Mouse (Mus musculus) megakaryocyte progenitor cell, adult 5-6 weeks (primary cell): Measurements from ENCODE around the gene Zcwpw1. TPM values are rescaled to one million over a fixed set of nuclear protein-coding genes. Genes with fewer than 3 reads are reported as not detected.
A peak's percentile ranks its signal among the peaks of the same experiment; 100 is the strongest.
"Not testable (repeated sequence)": the region's sequence is repeated elsewhere in the genome, so short reads cannot be mapped to it uniquely, and the experiment has no call there.

Experiments
- ATAC-seq: replicated peaks from 2 replicates; pipeline ENCODE4 v1.8.0; 2016; ENCODE audit warnings: mild to moderate bottlenecking, moderate TSS enrichment, inconsistent platforms; ENCODE audit not compliant: poor library complexity
- total RNA-seq, 2 experiments: library from RNA; stranded (forward) in 1 of 2; stranded (reverse) in 1 of 2; fragments of 157-497, 149-512 nt in 1 of 2; fragments of 200-1000 nt in 1 of 2; gene quantifications; 2 replicates each; pipeline versions ENCODE4 v1.2.3 to v1.2.4; 2015 to 2017

The Zcwpw1 gene
- total RNA-seq, 2 experiments from 2014 or later, result 6.2 to 10.5 TPM

DNA sequence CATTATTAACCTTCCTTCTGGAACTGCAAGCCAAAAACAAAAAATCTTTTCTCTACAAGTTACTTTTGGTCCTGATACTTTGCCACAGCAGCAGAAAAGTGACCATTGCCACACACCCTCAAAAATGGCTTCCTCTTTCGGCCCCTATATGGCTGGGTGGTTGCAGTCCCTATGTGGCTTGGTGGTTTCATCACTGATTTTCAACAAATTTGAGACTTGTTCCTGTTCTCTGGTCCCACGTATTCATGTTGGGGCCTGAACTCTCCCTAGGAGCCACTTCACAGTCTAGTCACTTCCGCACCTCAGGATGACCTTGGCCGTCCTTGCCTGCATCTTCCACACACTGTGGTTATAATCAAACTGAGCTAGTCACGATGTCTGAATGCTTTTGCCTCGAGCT is 41.1 kb downstream of the Zcwpw1 start:
- peak; percentile 76 for ATAC-seq

DNA sequence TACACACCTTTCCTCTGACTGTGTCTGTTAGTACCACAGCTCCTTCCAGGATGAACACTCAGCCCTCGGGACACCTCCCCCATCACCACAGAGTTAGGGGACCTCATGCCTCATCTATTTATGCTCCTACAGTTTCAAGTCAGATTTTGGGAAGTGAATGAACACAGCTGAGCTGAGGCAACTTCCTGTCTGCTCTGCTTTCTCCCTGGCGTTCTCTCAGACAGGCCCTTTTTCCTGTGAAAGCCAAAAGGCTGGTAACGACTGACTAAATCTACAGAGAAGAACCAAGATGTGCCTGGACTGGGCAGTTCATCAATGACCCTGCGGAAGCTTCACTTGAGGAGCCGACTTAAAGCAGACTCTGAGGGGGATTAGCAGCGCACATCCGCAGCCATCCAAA is 42.6 kb downstream of the Zcwpw1 start:
- peak; percentile 47 for ATAC-seq

DNA sequence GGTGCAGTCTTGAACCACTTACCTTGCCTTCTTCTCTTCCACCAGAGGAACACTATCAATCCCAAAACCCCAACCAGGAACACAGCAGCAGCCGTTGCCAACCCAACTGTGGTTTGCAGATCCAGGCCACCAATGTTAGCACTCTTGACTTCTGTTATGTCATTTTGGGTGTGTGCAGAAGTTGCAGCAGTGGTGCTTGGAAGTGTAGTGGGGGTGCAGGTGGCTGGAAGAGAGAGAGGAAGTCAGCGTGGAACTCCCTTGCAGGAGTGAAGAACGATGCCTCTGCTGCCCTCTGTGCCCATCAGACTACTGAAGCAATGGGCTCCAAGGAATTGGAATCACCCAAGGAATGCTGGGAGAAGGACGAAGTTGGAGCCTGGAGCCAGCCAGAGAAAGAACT is 43.5 kb downstream of the Zcwpw1 start:
- peak; percentile 40 for ATAC-seq

DNA sequence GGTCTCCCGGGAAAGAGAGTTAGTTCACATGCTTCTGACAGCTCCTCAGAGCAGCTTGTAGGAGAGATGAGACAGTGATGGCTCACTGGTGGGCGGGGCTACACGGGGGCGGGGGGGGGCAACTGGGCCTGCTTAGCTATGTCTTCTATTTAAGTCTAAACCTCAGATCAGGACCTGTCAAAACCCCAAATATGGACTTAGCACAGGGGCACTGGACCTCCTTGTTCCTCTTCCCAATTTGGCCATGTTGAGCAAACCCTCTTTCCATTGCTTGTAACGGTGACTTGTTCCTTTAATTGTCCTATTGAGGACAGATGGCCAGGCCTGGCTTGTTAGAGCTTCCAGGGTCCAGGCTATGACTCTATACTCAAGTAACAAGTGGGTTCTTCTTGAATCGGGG is 43.9 kb downstream of the Zcwpw1 start:
- peak; percentile 18; the same call in 1 of the 2 replicates for ATAC-seq

DNA sequence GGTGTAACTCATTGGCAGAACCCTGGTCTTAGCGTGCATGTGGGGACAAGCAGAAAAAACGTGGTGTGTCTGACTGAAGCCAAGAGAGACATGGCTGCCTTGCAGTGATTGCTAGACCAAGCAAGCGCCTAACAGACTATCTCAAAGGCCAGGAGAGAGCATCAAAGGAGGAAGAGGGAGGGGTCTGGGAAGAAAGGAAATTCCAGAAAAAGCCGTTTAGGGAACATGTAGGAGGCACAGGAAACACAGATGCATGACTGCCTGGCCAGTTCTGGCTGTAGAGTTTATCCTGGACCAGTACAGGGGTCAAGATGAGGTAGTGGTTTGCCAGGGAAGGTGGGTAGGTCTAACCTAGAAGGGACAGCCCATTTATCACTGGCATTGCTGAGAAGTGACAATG is 45.9 kb downstream of the Zcwpw1 start:
- no peak for ATAC-seq

DNA sequence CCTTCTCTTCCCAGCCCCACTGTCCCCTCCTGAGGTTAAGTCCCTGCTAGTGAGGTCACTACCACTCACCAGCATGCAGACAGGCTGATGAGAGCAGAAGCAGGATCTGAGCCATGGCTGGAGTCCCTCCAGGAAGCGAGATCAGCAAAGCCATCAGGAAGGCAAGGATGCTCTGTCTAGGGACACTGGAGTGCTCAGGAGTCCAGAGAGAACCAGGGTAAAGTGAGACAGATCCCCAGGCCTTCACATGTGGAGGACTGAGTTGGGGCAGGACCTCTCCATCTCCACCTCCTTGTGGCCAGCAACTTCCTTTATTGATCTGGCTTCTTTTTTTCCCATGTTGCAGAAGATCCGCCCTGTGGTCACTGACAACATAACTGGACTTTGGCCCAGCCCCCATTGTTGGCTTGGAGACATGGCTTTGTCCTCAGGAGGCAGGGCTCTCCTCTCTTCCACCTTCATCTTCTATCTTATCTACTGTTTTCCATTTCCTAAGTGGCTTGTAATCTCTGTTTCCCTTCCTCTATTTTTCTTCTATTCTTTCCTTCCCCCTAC is 48.4 kb downstream of the Zcwpw1 start, which contains the start of gene Pilra:
TSS of gene Pilra (minus strand) at position 316 of the 555 bp plus-strand sequence.
- ATAC-seq, result peak; percentile 74

DNA sequence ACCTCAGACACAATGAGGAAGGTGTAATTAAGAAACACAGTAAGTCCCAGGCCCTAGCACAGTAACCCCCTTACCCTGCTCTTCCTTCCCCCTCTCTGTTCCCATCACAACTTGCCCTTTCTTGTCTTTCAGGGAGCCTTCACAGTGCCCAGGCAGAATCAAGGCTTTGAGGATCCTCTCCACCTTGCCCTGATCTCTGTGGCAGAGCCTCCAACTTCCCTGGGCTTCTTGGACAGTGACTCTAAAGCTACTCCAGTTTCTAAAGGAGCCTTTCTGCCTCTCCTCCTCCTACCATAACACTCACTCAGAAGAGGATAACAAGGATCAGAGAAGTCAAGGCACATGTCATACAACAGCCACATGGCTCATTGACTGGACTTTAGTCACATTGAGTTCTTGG is 49.0 kb downstream of the Zcwpw1 start:
- no peak for ATAC-seq

DNA sequence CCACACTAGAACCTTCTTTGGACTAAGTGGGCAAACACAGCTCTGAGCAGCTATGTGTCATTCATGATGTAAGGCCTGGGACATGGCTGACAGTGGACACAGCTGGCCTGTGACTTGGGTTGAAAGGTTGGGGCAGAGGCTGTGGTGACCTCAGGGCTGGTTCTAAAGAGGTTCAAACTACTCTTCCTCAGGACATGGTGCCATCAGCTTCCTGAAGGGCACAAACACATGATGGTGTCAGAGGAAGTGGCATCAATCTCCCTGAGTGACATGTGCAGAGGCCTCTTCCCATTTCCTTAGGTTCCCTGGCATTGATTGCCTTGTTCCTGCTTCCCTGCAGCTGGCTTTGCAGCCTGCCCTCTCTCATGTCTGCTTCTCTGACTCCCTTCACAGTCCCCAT is 49.5 kb downstream of the Zcwpw1 start:
- ATAC-seq, result peak; percentile 52; the same call in 1 of the 2 replicates

DNA sequence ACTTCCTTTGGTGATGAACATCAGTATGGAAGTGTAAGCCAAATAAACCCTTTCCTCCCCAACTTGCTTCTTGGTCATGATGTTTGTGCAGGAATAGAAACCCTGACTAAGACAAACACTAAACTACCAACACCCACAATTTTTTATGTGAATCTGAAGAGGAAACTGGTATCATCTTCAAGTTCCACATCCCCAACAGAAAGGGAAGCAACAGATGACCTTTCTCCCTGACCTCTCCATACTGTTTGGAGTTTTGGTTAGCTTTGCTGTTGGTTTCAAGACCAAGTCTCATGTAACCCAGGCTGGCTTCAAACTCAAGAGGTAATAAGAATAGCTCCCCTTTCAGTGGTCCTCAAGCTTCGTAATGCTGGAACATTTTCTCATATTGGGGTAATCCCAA is 62.7 kb downstream of the Zcwpw1 start:
- ATAC-seq, result not testable (repeated sequence)

DNA sequence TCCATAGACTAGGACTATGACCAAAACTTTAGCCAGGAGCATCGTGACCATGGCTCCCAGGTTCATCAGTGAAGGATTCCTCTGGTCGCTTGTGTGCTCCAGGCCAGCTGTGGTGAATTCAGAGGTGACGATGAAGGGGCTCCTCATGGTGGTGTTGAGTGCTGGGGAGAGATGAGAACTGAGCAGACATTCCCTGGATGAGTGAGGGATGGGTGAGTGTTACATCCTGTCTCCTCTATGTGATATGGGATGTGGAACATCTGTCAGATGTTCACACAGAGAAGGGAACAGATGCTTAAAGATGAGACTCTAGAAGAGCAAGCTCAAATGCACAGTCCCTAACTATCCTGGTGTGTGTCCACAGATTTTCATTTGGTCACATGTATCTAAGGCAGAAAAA is 67.3 kb downstream of the Zcwpw1 start:
- not testable (repeated sequence) for ATAC-seq

DNA sequence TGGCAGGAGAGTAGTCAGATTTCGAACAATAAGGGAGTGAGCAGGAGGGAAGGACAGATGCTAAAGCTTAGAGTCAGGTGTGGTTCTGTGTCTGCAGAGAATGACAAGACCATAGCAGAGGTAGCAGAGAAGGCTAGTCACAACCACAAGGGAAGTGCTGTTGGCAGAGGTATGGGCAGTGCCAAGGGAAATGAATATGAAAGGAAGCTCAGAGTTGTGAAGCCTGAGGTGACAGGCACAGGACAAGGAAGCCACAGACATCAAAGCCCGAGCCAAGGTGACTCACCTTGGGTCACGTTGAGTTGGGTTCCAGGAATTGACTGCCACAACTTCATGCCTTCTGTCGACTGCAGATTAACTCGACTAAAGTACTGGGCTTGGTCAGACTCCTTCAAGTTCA is 69.3 kb downstream of the Zcwpw1 start:
- ATAC-seq, result peak; percentile 47

DNA sequence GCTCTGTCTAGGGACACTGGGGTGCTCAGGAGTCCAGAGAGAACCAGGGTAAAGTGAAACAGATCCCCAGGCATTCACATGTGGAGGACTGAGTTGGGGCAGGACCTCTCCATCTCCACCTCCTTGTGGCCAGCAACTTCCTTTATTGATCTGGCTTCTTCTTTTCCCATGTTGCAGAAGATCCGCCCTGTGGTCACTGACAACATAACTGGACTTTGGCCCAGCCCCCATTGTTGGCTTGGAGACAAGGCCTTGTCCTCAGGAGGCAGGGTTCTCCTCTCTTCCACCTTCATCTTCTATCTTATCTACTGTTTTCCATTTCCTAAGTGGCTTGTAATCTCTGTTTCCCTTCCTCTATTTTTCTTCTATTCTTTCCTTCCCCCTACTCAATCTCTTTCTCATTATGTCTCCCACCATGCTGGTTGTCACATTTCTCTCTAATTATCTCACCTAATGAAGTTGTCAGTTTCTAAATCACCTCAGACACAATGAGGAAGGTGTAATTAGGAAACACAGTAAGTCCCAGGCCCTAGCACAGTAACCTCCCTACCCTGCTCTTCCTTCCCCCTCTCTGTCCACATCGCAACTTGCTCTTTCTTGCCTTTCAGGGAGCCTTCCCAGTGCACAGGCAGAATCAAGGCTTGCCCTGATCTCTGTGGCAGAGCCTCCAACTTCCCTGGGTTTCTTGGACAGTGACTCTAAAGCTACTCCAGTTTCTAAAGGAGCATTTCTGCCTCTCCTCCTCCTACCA is 70.5 kb downstream of the Zcwpw1 start, which contains the start of gene Pilrb1:
TSS of gene Pilrb1 (minus strand) at position 147 of the 751 bp plus-strand sequence.
- ATAC-seq, result peak; percentile 78

DNA sequence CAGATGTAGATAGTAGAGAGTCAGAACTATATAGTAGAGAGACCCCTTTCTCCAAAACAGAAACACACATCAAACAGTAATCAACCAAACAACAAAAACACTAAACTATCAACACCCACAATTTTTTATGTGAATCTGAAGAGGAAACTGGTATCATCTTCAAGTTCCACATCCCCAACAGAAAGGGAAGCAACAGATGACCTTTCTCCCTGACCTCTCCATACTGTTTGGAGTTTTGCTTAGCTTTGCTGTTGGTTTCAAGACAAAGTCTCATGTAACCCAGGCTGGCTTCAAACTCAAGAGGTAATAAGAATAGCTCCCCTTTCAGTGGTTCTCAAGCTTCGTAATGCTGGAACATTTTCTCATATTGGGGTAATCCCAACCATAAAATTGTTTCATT is 76.4 kb downstream of the Zcwpw1 start:
- ATAC-seq, result not testable (repeated sequence)

DNA sequence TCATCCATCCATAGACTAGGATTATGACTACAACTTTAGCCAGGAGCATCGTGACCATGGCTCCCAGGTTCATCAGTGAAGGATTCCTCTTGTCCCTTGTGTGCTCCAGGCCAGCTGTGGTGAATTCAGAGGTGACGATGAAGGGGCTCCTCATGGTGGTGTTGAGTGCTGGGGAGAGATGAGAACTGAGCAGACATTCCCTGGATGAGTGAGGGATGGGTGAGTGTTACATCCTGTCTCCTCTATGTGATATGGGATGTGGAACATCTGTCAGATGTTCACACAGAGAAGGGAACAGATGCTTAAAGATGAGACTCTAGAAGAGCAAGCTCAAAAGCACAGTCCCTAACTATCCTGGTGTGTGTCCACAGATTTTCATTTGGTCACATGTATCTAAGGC is 81.0 kb downstream of the Zcwpw1 start:
- not testable (repeated sequence) for ATAC-seq

DNA sequence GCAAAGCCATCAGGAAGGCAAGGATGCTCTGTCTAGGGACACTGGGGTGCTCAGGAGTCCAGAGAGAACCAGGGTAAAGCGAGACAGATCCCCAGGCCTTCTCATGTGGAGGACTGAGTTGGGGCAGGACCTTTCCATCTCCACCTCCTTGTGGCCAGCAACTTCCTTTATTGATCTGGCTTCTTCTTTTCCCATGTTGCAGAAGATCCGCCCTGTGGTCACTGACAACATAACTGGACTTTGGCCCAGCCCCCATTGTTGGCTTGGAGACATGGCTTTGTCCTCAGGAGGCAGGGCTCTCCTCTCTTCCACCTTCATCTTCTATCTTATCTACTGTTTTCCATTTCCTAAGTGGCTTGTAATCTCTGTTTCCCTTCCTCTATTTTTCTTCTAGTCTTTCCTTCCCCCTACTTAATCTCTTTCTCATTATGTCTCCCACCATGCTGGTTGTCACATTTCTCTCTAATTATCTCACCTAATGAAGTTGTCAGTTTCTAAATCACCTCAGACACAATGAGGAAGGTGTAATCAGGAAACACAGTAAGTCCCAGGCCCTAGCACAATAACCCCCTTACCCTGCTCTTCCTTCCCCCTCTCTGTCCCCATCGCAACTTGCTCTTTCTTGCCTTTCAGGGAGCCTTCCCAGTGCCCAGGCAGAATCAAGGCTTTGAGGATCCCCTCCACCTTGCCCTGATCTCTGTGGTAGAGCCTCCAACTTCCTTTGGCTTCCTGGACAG is 84.2 kb downstream of the Zcwpw1 start, which contains the start of gene Pilrb2:
TSS of gene Pilrb2 (minus strand) at position 172 of the 737 bp plus-strand sequence.
- peak; percentile 78 for ATAC-seq

Other genes starting within 250 kb of the Zcwpw1 start
- gene Actl6b, start 234.3 kb upstream of the Zcwpw1 start, total RNA-seq (2015), result not detected in 2 replicates
- gene Actl6b, start 234.3 kb upstream of the Zcwpw1 start, total RNA-seq (2017), result not detected in 2 replicates
- 14.1 and 20.7 TPM in 2 replicates for gene Tfr2, start 218.0 kb upstream of the Zcwpw1 start, total RNA-seq (2015)
- 13.2 and 23.4 TPM in 2 replicates for gene Tfr2, start 218.0 kb upstream of the Zcwpw1 start, total RNA-seq (2017)
- gene Mospd3, start 186.7 kb upstream of the Zcwpw1 start, total RNA-seq (2015), result 95.4 and 97.5 TPM in 2 replicates
- 3.6 and 5.5 TPM in 2 replicates for gene Mospd3, start 186.7 kb upstream of the Zcwpw1 start, total RNA-seq (2017)
- gene Pcolce, start 174.0 kb upstream of the Zcwpw1 start, total RNA-seq (2015), result not detected in 2 replicates
- gene Pcolce, start 174.0 kb upstream of the Zcwpw1 start, total RNA-seq (2017), result not detected in 2 replicates
- gene Fbxo24, start 158.8 kb upstream of the Zcwpw1 start, total RNA-seq (2015), result not detected in 2 replicates
- gene Fbxo24, start 158.8 kb upstream of the Zcwpw1 start, total RNA-seq (2017), result 0.21 TPM in 1 of 2 replicates, not detected in the other
- 37.8 and 38.0 TPM in 2 replicates for gene Lrch4, start 158.7 kb upstream of the Zcwpw1 start, total RNA-seq (2015)
- gene Lrch4, start 158.7 kb upstream of the Zcwpw1 start, total RNA-seq (2017), result 27.3 and 29.5 TPM in 2 replicates
- gene Gm20605, start 158.6 kb upstream of the Zcwpw1 start, total RNA-seq (2015), result 5.5 and 8.3 TPM in 2 replicates
- 4.3 and 8.0 TPM in 2 replicates for gene Gm20605, start 158.6 kb upstream of the Zcwpw1 start, total RNA-seq (2017)
- 24.9 and 29.5 TPM in 2 replicates for gene Sap25, start 146.5 kb upstream of the Zcwpw1 start, total RNA-seq (2015)
- gene Sap25, start 146.5 kb upstream of the Zcwpw1 start, total RNA-seq (2017), result 14.2 and 18.0 TPM in 2 replicates
- not detected in 2 replicates for gene Irs3, start 142.1 kb upstream of the Zcwpw1 start, total RNA-seq (2015)
- gene Irs3, start 142.1 kb upstream of the Zcwpw1 start, total RNA-seq (2017), result not detected in 2 replicates
- 8.6 and 9.8 TPM in 2 replicates for gene Agfg2, start 103.1 kb upstream of the Zcwpw1 start, total RNA-seq (2015)
- 10.5 and 14.2 TPM in 2 replicates for gene Agfg2, start 103.1 kb upstream of the Zcwpw1 start, total RNA-seq (2017)
- 0.02 and 0.05 TPM in 2 replicates for gene Nyap1, start 46.2 kb upstream of the Zcwpw1 start, total RNA-seq (2015)
- gene Nyap1, start 46.2 kb upstream of the Zcwpw1 start, total RNA-seq (2017), result 0.07 and 0.17 TPM in 2 replicates
- gene Tsc22d4, start 42.1 kb upstream of the Zcwpw1 start, total RNA-seq (2015), result 39.6 and 58.5 TPM in 2 replicates
- 92.1 and 96.5 TPM in 2 replicates for gene Tsc22d4, start 42.1 kb upstream of the Zcwpw1 start, total RNA-seq (2017)
- 64.5 and 77.4 TPM in 2 replicates for gene Ppp1r35, start 8.9 kb upstream of the Zcwpw1 start, total RNA-seq (2015)
- 38.4 and 38.6 TPM in 2 replicates for gene Ppp1r35, start 8.9 kb upstream of the Zcwpw1 start, total RNA-seq (2017)
- 34.6 and 37.4 TPM in 2 replicates for gene Mepce, start 143 bp upstream of the Zcwpw1 start, total RNA-seq (2015)
- 13.8 and 16.7 TPM in 2 replicates for gene Mepce, start 143 bp upstream of the Zcwpw1 start, total RNA-seq (2017)
- 6.8 and 10.5 TPM in 2 replicates for gene Pilra, start 48.5 kb downstream of the Zcwpw1 start, total RNA-seq (2015)
- 6.7 and 6.9 TPM in 2 replicates for gene Pilra, start 48.5 kb downstream of the Zcwpw1 start, total RNA-seq (2017)
- 15.7 and 16.8 TPM in 2 replicates for gene Pilrb1, start 70.3 kb downstream of the Zcwpw1 start, total RNA-seq (2015)
- 11.6 and 19.9 TPM in 2 replicates for gene Pilrb1, start 70.3 kb downstream of the Zcwpw1 start, total RNA-seq (2017)
- gene Pilrb2, start 84.0 kb downstream of the Zcwpw1 start, total RNA-seq (2015), result 20.2 and 43.2 TPM in 2 replicates
- 9.6 and 14.9 TPM in 2 replicates for gene Pilrb2, start 84.0 kb downstream of the Zcwpw1 start, total RNA-seq (2017)
- not detected in 2 replicates for gene Cyp3a13, start 133.8 kb downstream of the Zcwpw1 start, total RNA-seq (2015)
- gene Cyp3a13, start 133.8 kb downstream of the Zcwpw1 start, total RNA-seq (2017), result not detected in 2 replicates
- gene Gjc3, start 175.3 kb downstream of the Zcwpw1 start, total RNA-seq (2015), result not detected in 2 replicates
- not detected in 2 replicates for gene Gjc3, start 175.3 kb downstream of the Zcwpw1 start, total RNA-seq (2017)
- not detected in 2 replicates for gene Azgp1, start 193.7 kb downstream of the Zcwpw1 start, total RNA-seq (2015)
- not detected in 2 replicates for gene Azgp1, start 193.7 kb downstream of the Zcwpw1 start, total RNA-seq (2017)
- gene Smok3a, start 233.5 kb downstream of the Zcwpw1 start, total RNA-seq (2015), result not detected in 2 replicates
- not detected in 2 replicates for gene Smok3a, start 233.5 kb downstream of the Zcwpw1 start, total RNA-seq (2017)
- gene Smok3b, start 233.6 kb downstream of the Zcwpw1 start, total RNA-seq (2015), result not detected in 2 replicates
- not detected in 2 replicates for gene Smok3b, start 233.6 kb downstream of the Zcwpw1 start, total RNA-seq (2017)